Mouse (Mus musculus): Measurements from ENCODE around the gene Syt2. TPM values are rescaled to one million over a fixed set of nuclear protein-coding genes. Genes with fewer than 3 reads are reported as not detected.

The Syt2 gene
- polyA plus RNA-seq, 1 experiment from 2014 or later = 8.2 TPM

DNA sequence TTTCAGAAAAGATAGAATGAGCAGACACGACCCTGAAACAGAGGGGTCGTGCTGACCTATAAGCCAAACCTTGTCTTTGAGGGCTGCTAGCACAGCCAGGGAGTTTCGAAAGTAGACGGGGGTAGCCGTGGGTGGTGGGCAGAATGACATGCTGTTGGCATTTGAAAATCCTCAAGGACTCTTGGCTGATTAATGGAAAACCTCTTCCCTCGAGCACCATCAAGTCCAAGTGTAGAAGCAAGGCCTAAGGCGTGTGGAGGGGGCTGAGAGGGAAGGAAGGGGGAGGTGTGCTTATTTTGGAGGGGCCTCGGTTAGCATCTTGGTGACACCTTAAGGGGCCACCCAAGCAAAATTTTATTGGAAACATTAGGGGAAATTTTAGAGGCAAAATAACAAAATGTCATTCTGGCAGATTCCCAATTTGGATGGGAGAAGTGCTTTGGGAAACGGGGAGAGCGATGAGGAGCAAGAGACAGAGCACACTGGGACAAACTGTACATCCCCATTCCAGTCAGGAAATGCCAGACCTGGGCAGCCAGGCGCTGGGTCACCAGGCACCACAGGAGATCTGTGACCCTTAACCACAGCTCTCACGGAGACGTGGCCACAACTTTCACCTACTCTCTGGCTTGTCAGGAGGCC, 109.2 kb downstream of the Syt2 start:
- peak overlapping the region; percentile 87 for H3K27ac ChIP-seq
- no peak overlapping the region for H3K4me3 ChIP-seq
- peaks cover 17% of the 10 kb centered on the region for H3K36me3 ChIP-seq
- WGBS = 50% methylated on average over 13 of the region's 13 CpGs
- 0 out of 2 replicates have a peak overlapping the region, but pooled peaks have one; percentile 56 for H3K9ac ChIP-seq
- H3K4me2 ChIP-seq = no peak overlapping the region
- no peaks in the 10 kb centered on the region for H3K27me3 ChIP-seq
- ATAC-seq (ENCODE audit: low FRiP score) = no peak
- H3K9me3 ChIP-seq = no peaks in the 10 kb centered on the region
- H3K4me1 ChIP-seq (replicated peaks) = peaks cover 53% of the 10 kb centered on the region

GRCm38 (mm10) chr1:134756190-134756873, 109.9 kb downstream of the Syt2 start:
- Histone ChIP-seq H3K4me1 (replicated peaks) (peaks cover 51% of the 10 kb centered on the region), H3K36me3 (peaks cover 17% of the 10 kb centered on the region), H3K9me3 (no peaks in the 10 kb centered on the region), H3K27ac (peak overlapping the region; percentile 87), H3K9ac (peak overlapping the region; percentile 56; the same call in 1 of the 2 replicates), H3K4me2 (no peak overlapping the region), H3K4me3 (no peak overlapping the region), H3K27me3 (no peaks in the 10 kb centered on the region)
- WGBS = 41% methylated on average over 10 of the region's 10 CpGs
- ATAC-seq (ENCODE audit: low FRiP score) = peak; percentile 52

DNA sequence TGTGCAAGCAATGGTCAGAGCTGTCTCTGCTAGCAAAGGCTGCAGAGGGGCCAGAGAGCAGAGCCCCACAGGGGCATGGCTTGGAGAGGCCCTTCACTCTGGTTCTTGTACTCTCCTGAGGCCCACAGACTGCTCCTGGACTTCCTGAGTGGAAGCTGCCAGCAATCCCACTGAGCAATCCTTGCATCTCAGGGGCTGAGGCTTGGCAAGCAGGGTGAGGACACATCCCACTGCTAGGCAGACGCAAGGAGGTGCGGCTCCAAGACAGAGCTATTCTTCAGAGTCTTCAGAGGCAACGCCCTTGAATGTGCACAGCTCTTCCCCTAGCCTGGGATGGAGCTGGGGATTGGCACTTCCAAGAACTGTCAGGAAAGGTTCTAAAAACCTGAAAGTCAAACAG, 110.8 kb downstream of the Syt2 start:
- 79% methylated on average over 3 of the region's 3 CpGs for WGBS
- H3K36me3 ChIP-seq = peaks cover 17% of the 10 kb centered on the region
- H3K9ac ChIP-seq = peak overlapping the region; percentile 30
- ATAC-seq (ENCODE audit: low FRiP score) = no peak
- peak overlapping the region; percentile 87; the same call in 1 of the 2 replicates for H3K27ac ChIP-seq
- H3K9me3 ChIP-seq = no peaks in the 10 kb centered on the region
- peaks cover 51% of the 10 kb centered on the region for H3K4me1 ChIP-seq (replicated peaks)
- no peak overlapping the region for H3K4me2 ChIP-seq
- H3K4me3 ChIP-seq = no peak overlapping the region
- no peaks in the 10 kb centered on the region for H3K27me3 ChIP-seq

- no peak overlapping the region for H3K4me3 ChIP-seq
- WGBS = 90% methylated on average over 6 of the region's 6 CpGs
- ATAC-seq (ENCODE audit: low FRiP score) = no peak
- no peaks in the 10 kb centered on the region for H3K9me3 ChIP-seq
- peaks cover 17% of the 10 kb centered on the region for H3K36me3 ChIP-seq
- no peak overlapping the region for H3K27ac ChIP-seq
- no peaks in the 10 kb centered on the region for H3K27me3 ChIP-seq
- no peak overlapping the region for H3K9ac ChIP-seq
- no peak overlapping the region for H3K4me2 ChIP-seq
- peaks cover 35% of the 10 kb centered on the region for H3K4me1 ChIP-seq (replicated peaks)
Measured at GRCm38 (mm10) chr1:134759133-134759532, 112.7 kb downstream of the Syt2 start.

GRCm38 (mm10) chr1:134760642-134761041, 114.2 kb downstream of the Syt2 start:
- Histone ChIP-seq H3K9ac (no peak overlapping the region), H3K4me2 (no peak overlapping the region), H3K4me1 (replicated peaks) (peaks cover 36% of the 10 kb centered on the region), H3K9me3 (no peaks in the 10 kb centered on the region), H3K36me3 (peaks cover 17% of the 10 kb centered on the region), H3K4me3 (no peak overlapping the region), H3K27me3 (no peaks in the 10 kb centered on the region), H3K27ac (no peak overlapping the region)
- no peak for ATAC-seq (ENCODE audit: low FRiP score)
- 84% methylated on average over 5 of the region's 5 CpGs for WGBS

DNA sequence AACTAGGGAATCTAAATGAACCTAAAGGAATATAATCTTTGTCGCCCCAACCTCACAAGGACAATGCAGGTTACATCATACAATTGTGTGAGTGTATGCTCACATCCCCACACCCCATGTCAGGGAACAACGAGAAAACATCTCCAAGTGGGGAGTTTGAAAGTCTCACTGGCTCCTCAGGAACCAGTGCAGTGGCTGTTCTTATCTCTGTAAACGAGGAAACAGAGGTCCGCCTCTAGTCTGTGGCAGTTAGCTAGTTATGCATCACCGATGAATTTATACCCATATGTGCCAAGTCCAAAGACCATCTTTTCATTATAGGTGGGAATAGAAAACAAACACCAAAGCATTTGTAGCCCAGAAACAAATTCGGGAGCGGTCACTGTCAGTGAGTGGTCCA, 115.1 kb downstream of the Syt2 start:
- Histone ChIP-seq H3K27ac (no peak overlapping the region), H3K4me3 (no peak overlapping the region), H3K36me3 (peaks cover 17% of the 10 kb centered on the region), H3K4me2 (no peak overlapping the region), H3K4me1 (replicated peaks) (peaks cover 27% of the 10 kb centered on the region), H3K27me3 (no peaks in the 10 kb centered on the region), H3K9ac (no peak overlapping the region), H3K9me3 (no peaks in the 10 kb centered on the region)
- no peak for ATAC-seq (ENCODE audit: low FRiP score)
- whole genome bisulfite sequencing = 93% methylated on average over 7 of the region's 7 CpGs

DNA sequence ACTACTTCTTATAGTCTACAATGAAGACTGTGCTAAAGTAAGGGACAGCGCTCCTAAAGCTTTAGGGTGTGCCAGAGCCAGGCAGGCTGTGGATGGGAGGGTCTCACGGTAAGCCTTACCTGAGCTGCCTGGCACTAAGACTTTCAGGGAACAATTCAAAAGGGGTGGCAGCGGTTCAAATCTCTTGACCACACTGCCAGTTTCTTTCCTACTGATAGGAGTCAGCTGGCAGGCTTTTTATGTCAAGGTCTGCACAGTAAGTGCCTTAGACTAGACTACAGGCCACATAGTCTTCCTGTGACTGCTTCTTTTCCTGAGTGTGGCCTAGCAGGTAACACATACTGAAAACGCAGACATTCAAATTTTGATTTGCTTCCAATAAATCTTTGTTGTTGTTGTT, 116.8 kb downstream of the Syt2 start:
- H3K9ac ChIP-seq = no peak overlapping the region
- ATAC-seq (ENCODE audit: low FRiP score) = no peak
- H3K27me3 ChIP-seq = no peaks in the 10 kb centered on the region
- H3K36me3 ChIP-seq = peaks cover 28% of the 10 kb centered on the region
- H3K4me3 ChIP-seq = no peak overlapping the region
- H3K4me2 ChIP-seq = no peak overlapping the region
- 95% methylated on average over 4 of the region's 4 CpGs for WGBS
- no peaks in the 10 kb centered on the region for H3K9me3 ChIP-seq
- peaks cover 14% of the 10 kb centered on the region for H3K4me1 ChIP-seq (replicated peaks)
- no peak overlapping the region for H3K27ac ChIP-seq

- no peak for ATAC-seq (ENCODE audit: low FRiP score)
- peaks cover 14% of the 10 kb centered on the region for H3K4me1 ChIP-seq (replicated peaks)
- 83% methylated on average over 11 of the region's 11 CpGs for WGBS
- no peak overlapping the region for H3K4me2 ChIP-seq
- no peaks in the 10 kb centered on the region for H3K27me3 ChIP-seq
- no peak overlapping the region for H3K9ac ChIP-seq
- H3K36me3 ChIP-seq = peaks cover 35% of the 10 kb centered on the region
- peak overlapping the region; percentile 75; the same call in 1 of the 2 replicates for H3K27ac ChIP-seq
- H3K9me3 ChIP-seq = no peaks in the 10 kb centered on the region
- H3K4me3 ChIP-seq = no peak overlapping the region
Measured at GRCm38 (mm10) chr1:134763776-134764438, 117.4 kb downstream of the Syt2 start.

- WGBS = 41% methylated on average over 7 of the region's 7 CpGs
- H3K4me1 ChIP-seq (replicated peaks) = peaks cover 14% of the 10 kb centered on the region
- H3K27ac ChIP-seq = peak overlapping the region; percentile 75
- no peaks in the 10 kb centered on the region for H3K27me3 ChIP-seq
- no peak overlapping the region for H3K9ac ChIP-seq
- H3K4me3 ChIP-seq = no peak overlapping the region
- no peaks in the 10 kb centered on the region for H3K9me3 ChIP-seq
- H3K4me2 ChIP-seq = no peak overlapping the region
- 0 out of 2 replicates have a peak, but pooled peaks have one; percentile 36 for ATAC-seq (ENCODE audit: low FRiP score)
- peaks cover 26% of the 10 kb centered on the region for H3K36me3 ChIP-seq
Measured at GRCm38 (mm10) chr1:134764831-134765458, 118.5 kb downstream of the Syt2 start.

- no peak for ATAC-seq (ENCODE audit: low FRiP score)
- Histone ChIP-seq H3K27ac (no peak overlapping the region), H3K4me1 (replicated peaks) (peaks cover 14% of the 10 kb centered on the region), H3K36me3 (peaks cover 23% of the 10 kb centered on the region), H3K4me2 (no peak overlapping the region), H3K9me3 (no peaks in the 10 kb centered on the region), H3K27me3 (no peaks in the 10 kb centered on the region), H3K9ac (no peak overlapping the region), H3K4me3 (no peak overlapping the region)
- WGBS = 89% methylated on average over 4 of the region's 4 CpGs
Measured at GRCm38 (mm10) chr1:134766448-134766847, 120.0 kb downstream of the Syt2 start.

DNA sequence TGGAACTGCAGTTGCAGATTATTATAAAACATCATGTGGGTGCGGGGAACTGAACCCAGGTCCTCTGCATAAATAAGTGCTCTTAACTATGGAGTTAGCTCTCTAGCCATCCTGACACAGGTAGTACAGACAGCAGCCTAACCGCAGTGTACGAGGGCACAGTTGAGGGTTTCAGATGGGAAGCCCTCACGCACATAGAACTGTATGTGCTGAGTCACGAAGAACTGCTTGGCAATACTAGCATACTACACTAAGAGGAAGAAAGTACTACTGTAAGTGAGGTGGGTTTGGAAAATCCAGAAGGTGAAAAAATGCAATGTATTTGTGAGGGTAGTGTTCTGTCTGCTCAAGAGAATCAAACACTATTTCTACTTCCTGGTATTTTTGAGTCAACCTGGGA, 123.8 kb downstream of the Syt2 start:
- ATAC-seq (ENCODE audit: low FRiP score) = no peak
- 98% methylated on average over 5 of the region's 5 CpGs for WGBS
- peaks cover 38% of the 10 kb centered on the region for H3K36me3 ChIP-seq

GRCm38 (mm10) chr1:134771353-134771752, 124.9 kb downstream of the Syt2 start:
- 78% methylated on average over 6 of the region's 6 CpGs for WGBS
- Histone ChIP-seq H3K9ac (no peak overlapping the region), H3K27me3 (no peaks in the 10 kb centered on the region), H3K4me1 (replicated peaks) (peaks cover 15% of the 10 kb centered on the region), H3K4me2 (no peak overlapping the region), H3K36me3 (peaks cover 41% of the 10 kb centered on the region), H3K9me3 (no peaks in the 10 kb centered on the region), H3K27ac (no peak overlapping the region), H3K4me3 (no peak overlapping the region)
- ATAC-seq (ENCODE audit: low FRiP score) = no peak

More for the DNA sequence above, 123.8 kb downstream of the Syt2 start:
- H3K27ac ChIP-seq = no peak overlapping the region
- no peak overlapping the region for H3K4me3 ChIP-seq
- H3K9ac ChIP-seq = no peak overlapping the region
- H3K27me3 ChIP-seq = no peaks in the 10 kb centered on the region
- H3K9me3 ChIP-seq = no peaks in the 10 kb centered on the region
- H3K4me2 ChIP-seq = no peak overlapping the region
- peaks cover 16% of the 10 kb centered on the region for H3K4me1 ChIP-seq (replicated peaks)

Measured in hindbrain, embryonic 13.5 days (tissue).